Mouse (Mus musculus) urinary bladder, postnatal 4 days (tissue): ENCODE data around the gene Ppp2r2c.
"Not testable (repeated sequence)": the region's sequence is repeated elsewhere in the genome, so short reads cannot be mapped to it uniquely, and the experiment has no call there.

Experiments
- DNase-seq, 2 experiments: peaks; one replicate each; pipeline ENCODE4 v3.0.0; 2021 to 2022; ENCODE audit warnings: low spot score in 2 of 2

Gene Ppp2r2c

GRCm38 (mm10) chr5:36929376-36929775 lies 61.1 kb downstream of the Ppp2r2c start:
- no peak for DNase-seq

- no peak for DNase-seq
Measured at GRCm38 (mm10) chr5:36933383-36933782, 65.1 kb downstream of the Ppp2r2c start.

- no peak for DNase-seq
Measured at GRCm38 (mm10) chr5:36935486-36936473, 67.5 kb downstream of the Ppp2r2c start.

GRCm38 (mm10) chr5:36936548-36936947 lies 68.2 kb downstream of the Ppp2r2c start:
- DNase-seq = no peak

GRCm38 (mm10) chr5:36938021-36938420 lies 69.7 kb downstream of the Ppp2r2c start:
- DNase-seq = no peak

GRCm38 (mm10) chr5:36938991-36939390 lies 70.7 kb downstream of the Ppp2r2c start:
- not testable (repeated sequence) for DNase-seq

GRCm38 (mm10) chr5:36942446-36942845 lies 74.1 kb downstream of the Ppp2r2c start:
- no peak for DNase-seq

- no peak for DNase-seq
Measured at GRCm38 (mm10) chr5:36944552-36944951, 76.2 kb downstream of the Ppp2r2c start.

- DNase-seq = no peak
Measured at GRCm38 (mm10) chr5:36945102-36945701, 76.9 kb downstream of the Ppp2r2c start.

- DNase-seq = no peak
Measured at GRCm38 (mm10) chr5:36945713-36946112, 77.4 kb downstream of the Ppp2r2c start.

GRCm38 (mm10) chr5:36946445-36946844 lies 78.1 kb downstream of the Ppp2r2c start:
- DNase-seq = no peak

GRCm38 (mm10) chr5:36948831-36949230 lies 80.5 kb downstream of the Ppp2r2c start:
- peak; percentile 44 to 79 for DNase-seq

GRCm38 (mm10) chr5:36950871-36951270 lies 82.6 kb downstream of the Ppp2r2c start:
- DNase-seq = no peak

- no peak for DNase-seq
Measured at GRCm38 (mm10) chr5:36952311-36952710, 84.0 kb downstream of the Ppp2r2c start.

GRCm38 (mm10) chr5:36955366-36955765 lies 87.1 kb downstream of the Ppp2r2c start:
- no peak for DNase-seq

GRCm38 (mm10) chr5:36958837-36959236 lies 90.5 kb downstream of the Ppp2r2c start:
- DNase-seq = peak in 1 of 2 experiments; percentile 76

- no peak for DNase-seq
Measured at GRCm38 (mm10) chr5:36960501-36960900, 92.2 kb downstream of the Ppp2r2c start.

GRCm38 (mm10) chr5:36971587-36971986 lies 103.3 kb downstream of the Ppp2r2c start:
- DNase-seq = no peak

GRCm38 (mm10) chr5:36975336-36975735 lies 107.0 kb downstream of the Ppp2r2c start:
- no peak for DNase-seq

- no peak for DNase-seq
Measured at GRCm38 (mm10) chr5:36977809-36978208, 109.5 kb downstream of the Ppp2r2c start.

GRCm38 (mm10) chr5:36979001-36979400 lies 110.7 kb downstream of the Ppp2r2c start:
- no peak for DNase-seq

GRCm38 (mm10) chr5:36979631-36980030 lies 111.3 kb downstream of the Ppp2r2c start:
- no peak for DNase-seq

GRCm38 (mm10) chr5:36982271-36982670 lies 114.0 kb downstream of the Ppp2r2c start:
- DNase-seq = no peak
